Mouse (Mus musculus) forebrain, embryonic 11.5 days (tissue): ENCODE data around the gene Dnajc24. TPM values are rescaled to one million over a fixed set of nuclear protein-coding genes. Genes with fewer than 3 reads are reported as not detected.

Experiments used
- microRNA-seq: library from miRNA; unstranded; fragments of <30 nt; microRNA quantifications from one replicate; pipeline ENCODE4, GENCODE M21; 2016; ENCODE audit not compliant: insufficient number of aligned reads
- polyA plus RNA-seq: library from polyadenylated mRNA; unstranded; fragments of >200 nt; fragmentation: Nextera tagmentation; extraction: Ambion mirVana; gene quantifications from 2 replicates; pipeline ENCODE4 v1.2.1, GENCODE M21; 2014

The Dnajc24 gene
- polyA plus RNA-seq, 1 experiment from 2014 or later = 54.3 TPM

Small RNAs within 50 kb of the gene (microRNA-seq; reads per million reads assigned to microRNA genes)
- not detected for gene Gm22002

Other genes with a start within 250 kb of the Dnajc24 start
- gene Elp4, start 99.0 kb downstream of the Dnajc24 start, polyA plus RNA-seq = 64.3 and 69.4 TPM in 2 replicates
- gene Immp1l, start 98.9 kb downstream of the Dnajc24 start, polyA plus RNA-seq = 129 and 134 TPM in 2 replicates